Mouse (Mus musculus) MEL (cell line): ENCODE results near the gene Xrcc1.

Experiments used
- E2F4 ChIP-seq: IDR thresholded peaks from 2 replicates; pipeline ENCODE4 v1.6.1; 2011; ENCODE audit warnings: low read depth, low read length, improper control_type of control experiment, borderline replicate concordance
- EP300 ChIP-seq, 2 experiments: IDR thresholded peaks; 2 replicates each; pipeline ENCODE4 v1.6.1; 2011; ENCODE audit warnings: improper control_type of control experiment in 2 of 2, low read length in 2 of 2, low read depth in 1 of 2, mild to moderate bottlenecking in 1 of 2
- MAFK ChIP-seq: IDR thresholded peaks from 2 replicates; pipeline ENCODE4 v1.6.1; 2011; ENCODE audit warnings: low read depth, mild to moderate bottlenecking, low read length, improper control_type of control experiment, borderline replicate concordance
- POLR2A ChIP-seq, 2 experiments: IDR thresholded peaks; 2 replicates each; pipeline ENCODE4 v1.6.1; 2011 to 2012; ENCODE audit warnings: low read length in 2 of 2, mild to moderate bottlenecking in 2 of 2, control low read depth in 1 of 2, improper control_type of control experiment in 1 of 2, low read depth in 1 of 2, moderate library complexity in 1 of 2; ENCODE audit not compliant: control insufficient read depth in 1 of 2, insufficient read depth in 1 of 2, poor library complexity in 1 of 2
- UBTF ChIP-seq: IDR thresholded peaks from 2 replicates; pipeline ENCODE4 v1.6.1; 2012; ENCODE audit warnings: low read depth, mild to moderate bottlenecking, inconsistent platforms, low read length, improper control_type of control experiment, moderate library complexity, borderline replicate concordance; ENCODE audit not compliant: insufficient read depth

- TF ChIP-seq MAFK (no peak), POLR2A (IDR thresholded peaks at IDR 0.05; ENCODE audit: control insufficient read depth in 1 of 2, insufficient read depth in 1 of 2, low read depth in 1 of 2, low read length in 2 of 2, poor library complexity in 1 of 2) (no peak), UBTF (no peak), EP300 (IDR thresholded peaks at IDR 0.05; ENCODE audit: low read depth in 1 of 2, low read length in 2 of 2) (no peak), E2F4 (no peak)
Measured at GRCm38 (mm10) chr7:24621193-24621592, 75.1 kb downstream of the Xrcc1 start.
